Mouse (Mus musculus) lung, embryonic 15.5 days (tissue): ENCODE measurements at regions not wholly inside any gene's neighbourhood (a gene's known extent, or its start where the extent isn't known, plus 50 kb on each side); places are given as distances from the start of the nearest gene placed in this dataset.

ENCODE experiments used
- ATAC-seq: fragments of 200-750 bp; cut with Nextera tagmentation; 2 replicates; pipeline ENCODE4 v1.8.0; 2017; ENCODE audit warnings: moderate number of reproducible peaks, borderline replicate concordance; ENCODE audit not compliant: low FRiP score, low TSS enrichment; ENCODE audit errors: extremely low read depth
- H3K27ac ChIP-seq: fragments of 300-500 bp; sonication (generic); 2 replicates; pipeline ENCODE4 v1.5.1; 2015; ENCODE audit warnings: moderate library complexity, mild to moderate bottlenecking, inconsistent platforms
- H3K27me3 ChIP-seq: fragments of 300-500 bp; sonication (generic); 2 replicates; pipeline ENCODE4 v1.6.1; 2015; ENCODE audit warnings: inconsistent platforms
- H3K36me3 ChIP-seq: fragments of 300-500 bp; sonication (generic); 2 replicates; pipeline ENCODE4 v1.6.1; 2015; ENCODE audit warnings: inconsistent platforms
- H3K4me1 ChIP-seq: fragments of 300-500 bp; sonication (generic); 2 replicates; pipeline ENCODE4 v1.6.1; 2015; ENCODE audit warnings: inconsistent platforms
- H3K4me2 ChIP-seq: fragments of 300-500 bp; sonication (generic); 2 replicates; pipeline ENCODE4 v1.6.1; 2015; ENCODE audit warnings: inconsistent platforms, mild to moderate bottlenecking, moderate library complexity
- H3K4me3 ChIP-seq: fragments of 300-500 bp; sonication (generic); 2 replicates; pipeline ENCODE4 v1.5.1; 2015; ENCODE audit warnings: mild to moderate bottlenecking, inconsistent platforms
- H3K9ac ChIP-seq: fragments of 300-500 bp; sonication (generic); 2 replicates; pipeline ENCODE4 v1.6.1; 2015; ENCODE audit warnings: inconsistent platforms
- H3K9me3 ChIP-seq: fragments of 300-500 bp; sonication (generic); 2 replicates; pipeline ENCODE4 v1.6.1; 2016; ENCODE audit warnings: inconsistent platforms
- WGBS: fragments of 180-500 bp; shearing (Covaris S2); methylation state at CpG from one replicate; pipeline ENCODE4 v1.1.7; 2015; 5-methylcytosine and 5-hydroxymethylcytosine counted together

DNA sequence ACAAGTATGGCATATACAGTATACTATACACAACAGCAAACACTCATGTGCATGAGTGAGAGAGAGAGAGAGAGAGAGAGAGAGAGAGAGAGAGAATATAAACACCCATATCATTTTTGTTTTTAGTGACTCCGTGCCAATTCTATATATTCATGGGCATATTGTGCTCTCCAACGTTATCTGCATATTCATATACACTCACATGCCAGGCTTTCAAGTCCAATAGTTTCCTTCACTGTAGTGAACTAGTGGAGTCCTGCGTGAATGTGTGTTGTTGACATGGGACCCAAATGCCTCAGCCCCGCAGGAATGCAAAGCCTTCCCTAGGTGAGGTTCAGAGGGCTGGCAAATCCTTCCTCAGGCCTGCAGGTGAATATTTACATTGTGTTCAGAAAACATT lies 53.4 kb upstream of the Nab1 start:
- WGBS: 39% methylated on average over 4 of the region's 4 CpGs
- no peak overlapping the region for H3K9ac ChIP-seq
- no peaks in the 10 kb centered on the region for H3K4me1 ChIP-seq
- H3K9me3 ChIP-seq: no peaks in the 10 kb centered on the region
- no peaks in the 10 kb centered on the region for H3K36me3 ChIP-seq
- no peak overlapping the region for H3K4me3 ChIP-seq
- no peak overlapping the region for H3K4me2 ChIP-seq
- no peak for ATAC-seq
- no peak overlapping the region for H3K27ac ChIP-seq
- H3K27me3 ChIP-seq: no peaks in the 10 kb centered on the region

DNA sequence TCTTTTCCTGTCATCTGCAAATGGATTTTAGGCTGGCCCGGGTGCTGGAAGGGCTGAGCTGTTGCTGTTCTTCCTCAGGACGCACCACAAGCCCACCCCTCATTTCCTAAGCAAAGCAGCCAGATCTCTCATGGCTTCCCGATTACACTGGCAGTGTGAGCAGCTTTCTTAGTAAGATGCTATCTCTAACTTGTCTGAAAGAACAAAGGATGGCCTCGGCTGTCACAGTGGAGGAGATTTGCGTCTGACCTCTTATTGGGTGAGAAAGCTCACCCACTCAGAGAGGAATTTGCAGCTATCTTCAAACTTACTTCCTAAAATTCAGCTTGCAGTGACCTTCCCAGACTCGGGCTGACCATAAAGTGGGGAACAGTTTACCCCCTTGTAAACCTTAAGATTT lies 64.7 kb upstream of the Nemp2 start:
- 10% methylated on average over 6 of the region's 6 CpGs for WGBS
- no peaks in the 10 kb centered on the region for H3K27me3 ChIP-seq
- H3K36me3 ChIP-seq: no peaks in the 10 kb centered on the region
- no peaks in the 10 kb centered on the region for H3K9me3 ChIP-seq
- ATAC-seq: no peak
- H3K4me3 ChIP-seq: no peak overlapping the region
- no peak overlapping the region for H3K27ac ChIP-seq
- H3K9ac ChIP-seq: no peak overlapping the region
- no peaks in the 10 kb centered on the region for H3K4me1 ChIP-seq
- H3K4me2 ChIP-seq: no peak overlapping the region

DNA sequence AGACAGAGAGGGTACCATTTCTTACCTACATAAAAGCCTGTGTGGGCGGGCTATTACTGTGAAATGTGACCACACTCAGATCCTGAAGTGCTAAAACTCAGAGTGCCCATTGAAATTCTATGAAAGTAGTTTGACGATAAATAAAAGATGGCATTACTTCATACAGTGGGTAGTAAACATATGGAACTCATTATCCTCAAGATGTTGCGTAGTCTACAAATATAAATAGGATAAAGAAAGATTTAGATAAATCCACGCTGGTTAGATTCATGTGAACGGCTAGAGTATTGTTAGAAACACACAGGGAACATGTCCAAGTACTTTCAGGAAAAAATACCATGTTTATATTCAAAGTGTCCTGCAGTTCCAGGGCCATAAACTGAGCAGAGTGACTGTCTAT lies 58.8 kb upstream of the Nemp2 start:
- Histone ChIP-seq H3K36me3 (no peaks in the 10 kb centered on the region), H3K27me3 (no peaks in the 10 kb centered on the region), H3K4me1 (peaks cover 7% of the 10 kb centered on the region; the same call in 1 of the 2 replicates), H3K9ac (no peak overlapping the region), H3K4me3 (no peak overlapping the region), H3K27ac (no peak overlapping the region), H3K9me3 (no peaks in the 10 kb centered on the region), H3K4me2 (no peak overlapping the region)
- WGBS: 52% methylated on average over 5 of the region's 5 CpGs
- ATAC-seq: peak; percentile 62; the same call in 1 of the 2 replicates

DNA sequence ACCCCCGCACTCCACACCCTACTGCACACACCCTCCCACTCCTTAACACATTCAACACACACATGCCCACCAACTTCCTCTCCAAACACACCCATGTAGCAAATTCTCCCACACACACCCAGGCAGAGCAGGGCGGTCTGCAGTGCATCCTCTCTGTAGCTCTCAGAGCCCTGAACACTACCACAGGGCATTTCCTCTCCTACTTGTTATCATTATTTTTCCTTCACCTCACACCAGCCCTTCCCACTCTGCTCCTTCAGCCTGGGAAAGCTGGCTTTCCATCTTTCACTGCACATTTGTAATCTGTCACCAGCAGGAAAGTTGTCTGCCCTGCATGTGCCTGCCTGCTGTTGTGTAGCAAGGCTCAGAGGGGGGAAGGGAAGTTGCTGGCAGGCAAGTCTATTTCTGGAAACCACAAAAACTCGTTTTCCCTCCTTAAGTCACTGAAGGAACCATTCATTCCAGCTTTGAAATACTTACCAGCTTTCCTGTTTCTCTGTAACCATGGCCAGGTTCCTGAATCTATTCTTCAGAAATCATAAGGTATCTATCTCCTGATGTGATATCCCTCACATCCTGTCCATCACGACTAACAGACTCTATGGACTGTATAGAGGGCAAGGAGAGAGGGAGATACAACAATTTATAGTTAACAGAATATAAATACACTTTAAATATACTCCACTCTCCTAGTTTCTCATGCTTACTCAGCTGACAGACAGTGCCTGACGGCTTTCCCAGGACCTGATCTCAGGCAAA lies 52.0 kb upstream of the Nemp2 start:
- H3K9me3 ChIP-seq: no peaks in the 10 kb centered on the region
- no peaks in the 10 kb centered on the region for H3K27me3 ChIP-seq
- WGBS: 17% methylated on average over 5 of the region's 5 CpGs
- H3K27ac ChIP-seq: peak overlapping the region; percentile 65
- peak overlapping the region; percentile 6; the same call in 1 of the 2 replicates for H3K4me2 ChIP-seq
- peaks cover 28% of the 10 kb centered on the region for H3K4me1 ChIP-seq
- no peak overlapping the region for H3K4me3 ChIP-seq
- H3K9ac ChIP-seq: no peak overlapping the region
- no peaks in the 10 kb centered on the region for H3K36me3 ChIP-seq
- ATAC-seq: peak; percentile 86

DNA sequence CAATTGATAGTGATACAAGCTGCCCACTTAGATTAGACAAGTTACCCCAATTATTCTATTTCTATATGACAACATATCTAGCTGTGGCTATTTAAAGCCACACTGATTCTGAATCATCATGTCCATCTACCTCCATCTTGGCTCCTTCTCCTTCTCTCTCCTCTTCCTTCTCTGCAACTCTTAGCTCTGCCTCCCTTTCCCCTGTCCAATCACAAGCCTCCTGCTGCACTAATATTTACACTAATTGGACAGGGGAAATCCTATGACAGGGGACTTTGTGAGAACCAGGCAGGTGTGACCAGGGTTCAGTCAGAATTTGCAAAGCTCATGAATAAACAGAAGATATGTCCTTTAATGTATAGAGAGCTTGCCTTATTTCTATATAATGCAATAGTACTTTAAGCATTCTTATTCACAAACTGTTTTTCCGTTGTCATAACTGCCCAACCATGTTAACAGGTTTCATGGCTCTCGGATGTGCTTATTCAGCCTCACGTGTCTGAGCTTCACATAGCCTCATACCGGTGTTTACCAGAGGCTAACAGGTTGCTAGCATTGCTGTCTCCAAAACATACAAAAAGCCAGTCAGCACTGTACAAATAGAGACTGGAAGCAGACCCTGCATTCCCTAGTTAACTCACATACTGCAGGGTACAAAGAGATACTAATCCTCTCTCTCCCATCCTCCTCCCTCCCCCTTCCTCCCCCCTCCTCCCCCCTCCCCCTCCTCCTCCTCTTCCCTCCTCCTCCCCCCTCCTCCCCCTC lies 50.2 kb upstream of the Nemp2 start:
- 75% methylated on average over 4 of the region's 4 CpGs for WGBS
- no peak overlapping the region for H3K9ac ChIP-seq

More for the DNA sequence above, 50.2 kb upstream of the Nemp2 start:
- H3K9me3 ChIP-seq: no peaks in the 10 kb centered on the region
- no peaks in the 10 kb centered on the region for H3K36me3 ChIP-seq
- H3K4me2 ChIP-seq: no peak overlapping the region
- H3K27me3 ChIP-seq: no peaks in the 10 kb centered on the region
- no peak overlapping the region for H3K4me3 ChIP-seq
- H3K27ac ChIP-seq: no peak overlapping the region
- ATAC-seq: no peak
- H3K4me1 ChIP-seq: peaks cover 28% of the 10 kb centered on the region
